Comparison of ENCODE assay signal across 24 mouse cellular contexts in the genomic region with DNA sequence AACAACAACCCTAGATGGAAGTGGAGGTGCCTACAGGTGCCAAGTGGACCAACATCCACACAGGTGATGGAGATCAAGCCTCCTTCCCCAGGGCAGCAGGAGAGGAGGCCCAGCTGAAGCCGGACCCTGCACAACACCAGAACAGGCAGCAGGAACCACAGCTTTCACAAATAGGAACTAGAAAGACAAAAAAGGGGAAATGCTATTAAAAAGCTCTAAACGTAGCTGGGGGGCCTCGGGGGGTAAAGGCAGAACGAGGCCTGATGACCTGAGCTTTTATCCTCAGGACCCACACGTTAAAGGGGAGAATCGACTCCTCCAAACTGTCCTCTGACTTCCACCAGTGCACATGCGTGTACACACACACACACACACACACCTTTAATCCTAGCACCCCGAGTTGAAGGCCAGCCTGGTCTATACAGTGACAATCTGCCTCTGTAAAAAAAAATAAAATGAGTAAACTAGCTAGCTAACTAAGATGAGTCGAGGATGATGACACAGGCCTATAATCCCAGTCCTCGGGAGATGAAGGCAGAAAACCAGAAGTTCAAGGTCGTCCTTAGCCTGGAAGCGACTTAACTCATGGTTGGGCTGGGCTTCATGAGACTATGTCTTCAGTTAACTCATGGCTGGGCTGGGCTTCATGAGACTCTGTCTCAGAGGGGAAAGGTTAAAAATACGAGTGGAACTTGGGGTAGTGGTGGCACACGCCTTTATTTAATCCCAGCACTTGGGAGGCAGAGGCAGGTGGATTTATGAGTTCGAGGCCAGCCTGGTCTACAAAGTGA.
DNase-seq lines count a peak whose midpoint lies in the region; ATAC-seq and TF ChIP-seq lines count a peak whose summit lies in the region.
"Had no signal": no experiment of that assay in that cellular context is flagged by ENCODE, and none has a peak within 500 bp of the region (broad histone marks: within the 10 kb centered on the region; RNA-seq: fewer than 3 reads in every experiment).

No protein-coding gene starts in this region.

- H3K36me3 ChIP-seq in liver, embryonic 15.5 days (replicated peaks): no peaks in the 10 kb centered on the region
- H3K36me3 ChIP-seq: heart, embryonic 13.5 days; liver, embryonic 13.5 days; midbrain, embryonic 12.5 days; neural tube, embryonic 13.5 days had no signal

- H3K9me3 ChIP-seq in liver, embryonic 15.5 days (replicated peaks): no peaks in the 10 kb centered on the region
- H3K9me3 ChIP-seq: forebrain, embryonic 13.5 days; heart, embryonic 13.5 days; liver, embryonic 13.5 days; midbrain, embryonic 12.5 days; neural tube, embryonic 13.5 days had no signal

- DNase-seq in liver: no peak
- DNase-seq in A20 (ENCODE audit: low read depth, low spot score): peak; percentile 86
- DNase-seq in thymus, postnatal 36 days: no peak
- no peak for DNase-seq in frontal cortex, postnatal 14 days (ENCODE audit: low spot score in 2 of 2)
- DNase-seq: adrenal gland, postnatal 25 days; cerebellum, adult 8-10 months; gastrocnemius, postnatal 10 days; heart, adult 18-20 months; heart, postnatal 36 days; kidney, adult 8-10 months; kidney, postnatal 14 days; layer of hippocampus, adult 9-11 months; liver, embryonic 13.5 days; right cerebral cortex, adult 18-20 months had no signal

- H3K4me2 ChIP-seq in liver, embryonic 15.5 days: no peak overlapping the region
- H3K4me2 ChIP-seq: forebrain, embryonic 13.5 days; heart, embryonic 13.5 days; hindbrain, embryonic 14.5 days; liver, embryonic 13.5 days; midbrain, embryonic 12.5 days; neural tube, embryonic 13.5 days had no signal

- H3K27me3 ChIP-seq in liver, embryonic 15.5 days: no peaks in the 10 kb centered on the region
- H3K27me3 ChIP-seq: forebrain, embryonic 13.5 days; liver, embryonic 13.5 days; neural tube, embryonic 13.5 days had no signal

- ATAC-seq in liver, embryonic 15.5 days (ENCODE audit: insufficient read depth): no peak
- peak; percentile 32 for ATAC-seq in monocyte, adult 5-6 weeks (replicated peaks; ENCODE audit: insufficient number of reproducible peaks, low FRiP score, low TSS enrichment, poor library complexity, severe bottlenecking)
- ATAC-seq: forebrain, embryonic 13.5 days; lung, postnatal 0 days had no signal

- peaks cover 43% of the 10 kb centered on the region for H3K4me1 ChIP-seq in liver, embryonic 15.5 days (replicated peaks)
- H3K4me1 ChIP-seq in bone marrow macrophage, adult 2 months (ENCODE audit: control insufficient read depth, insufficient read depth, low read length): peaks cover 42% of the 10 kb centered on the region
- H3K4me1 ChIP-seq: midbrain, embryonic 12.5 days; neural tube, embryonic 13.5 days had no signal

- TF ChIP-seq CTCF in bone marrow macrophage, adult 2 months (IDR thresholded peaks at IDR 0.05; ENCODE audit: low read depth, low read length): no peak

- peak overlapping the region; percentile 41; the same call in 1 of the 2 replicates for H3K27ac ChIP-seq in liver, embryonic 15.5 days (replicated peaks)
- H3K27ac ChIP-seq in bone marrow macrophage, adult 2 months (ENCODE audit: insufficient read depth, low read depth, low read length): peak overlapping the region; percentile 90
- H3K27ac ChIP-seq: forebrain, embryonic 13.5 days; heart, embryonic 13.5 days; hindbrain, embryonic 14.5 days; liver, embryonic 13.5 days; midbrain, embryonic 12.5 days; neural tube, embryonic 13.5 days; stomach, postnatal 0 days had no signal

- H3K9ac ChIP-seq in liver, embryonic 15.5 days: no peak overlapping the region
- H3K9ac ChIP-seq: forebrain, embryonic 13.5 days; heart, embryonic 13.5 days; hindbrain, embryonic 14.5 days; liver, embryonic 13.5 days; midbrain, embryonic 12.5 days; neural tube, embryonic 13.5 days had no signal

- 33% methylated on average over 15 of the region's 15 CpGs for WGBS in liver, embryonic 15.5 days (ENCODE audit: insufficient replicate concordance)

- no peak for TF ChIP-seq POLR2A in bone marrow macrophage, adult 2 months (IDR thresholded peaks at IDR 0.05; ENCODE audit: borderline replicate concordance, low read depth, low read length)

- no peak overlapping the region for H3K4me3 ChIP-seq in liver, embryonic 15.5 days (replicated peaks)
- no peak overlapping the region for H3K4me3 ChIP-seq in bone marrow macrophage, adult 2 months (ENCODE audit: insufficient read depth, low read length)
- H3K4me3 ChIP-seq: forebrain, embryonic 13.5 days; heart, embryonic 13.5 days; liver, embryonic 13.5 days; midbrain, embryonic 12.5 days; neural tube, embryonic 13.5 days had no signal
